Mouse (Mus musculus) gastrocnemius, adult 2 months (tissue): ENCODE results near the gene Dnaaf5. TPM values are rescaled to one million over a fixed set of nuclear protein-coding genes. Genes with fewer than 3 reads are reported as not detected.
A peak's percentile ranks its signal among the peaks of the same experiment; 100 is the strongest.

Source experiments
- DNase-seq: peaks from one replicate; pipeline ENCODE4 v3.0.0; 2022
- H3K27ac ChIP-seq: fragments of 200-600 bp; 2 replicates; pipeline ENCODE4 v1.8.1; 2022; ENCODE audit warnings: mild to moderate bottlenecking
- H3K4me3 ChIP-seq: fragments of 200-600 bp; 2 replicates; pipeline ENCODE4 v1.8.1; 2022; ENCODE audit warnings: mild to moderate bottlenecking, moderate library complexity
- CTCF ChIP-seq: fragments of 200-600 bp; IDR thresholded peaks from 2 replicates; pipeline ENCODE4 v1.8.1; 2022; ENCODE audit warnings: antibody characterized with exemption, mild to moderate bottlenecking, moderate library complexity
- intact Hi-C: fragments of 180-260 bp; cut with DNase I; formaldehyde crosslinking; loops from one replicate; pipeline ENCODE4 v1.15.1; 2025
- total RNA-seq, 2 experiments: library from RNA; stranded (reverse); gene quantifications; 2 replicates each; pipeline ENCODE4 v1.2.3; 2021

The Dnaaf5 gene
- total RNA-seq, 2 experiments from 2014 or later, result 14.1 to 16.7 TPM

DNA sequence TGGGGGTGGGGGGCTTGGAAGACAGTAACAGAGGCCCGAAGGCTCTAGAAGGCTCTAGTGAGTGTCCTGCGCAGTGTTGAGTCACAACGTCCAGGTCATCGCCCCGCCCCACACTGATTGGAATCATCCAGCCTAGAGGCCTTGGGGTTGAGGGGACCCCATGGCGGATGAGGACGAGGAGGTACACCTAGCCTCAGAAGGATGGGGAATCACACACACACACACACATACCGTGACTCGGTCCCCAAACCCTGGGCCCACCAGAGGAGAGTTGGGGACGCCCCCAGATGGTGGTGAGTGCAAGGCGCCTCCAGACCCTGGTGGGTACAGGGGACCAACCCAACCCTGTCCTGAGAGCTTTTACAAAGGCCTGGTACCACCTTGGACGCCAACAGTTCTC, 20.9 kb upstream of the Dnaaf5 start:
- DNase-seq, result no peak
- H3K27ac ChIP-seq, result peak overlapping the region; percentile 28; the same call in 1 of the 2 replicates
- intact Hi-C loops, result no loop called here
- peak overlapping the region; percentile 67 for H3K4me3 ChIP-seq
- TF ChIP-seq CTCF, result no peak

DNA sequence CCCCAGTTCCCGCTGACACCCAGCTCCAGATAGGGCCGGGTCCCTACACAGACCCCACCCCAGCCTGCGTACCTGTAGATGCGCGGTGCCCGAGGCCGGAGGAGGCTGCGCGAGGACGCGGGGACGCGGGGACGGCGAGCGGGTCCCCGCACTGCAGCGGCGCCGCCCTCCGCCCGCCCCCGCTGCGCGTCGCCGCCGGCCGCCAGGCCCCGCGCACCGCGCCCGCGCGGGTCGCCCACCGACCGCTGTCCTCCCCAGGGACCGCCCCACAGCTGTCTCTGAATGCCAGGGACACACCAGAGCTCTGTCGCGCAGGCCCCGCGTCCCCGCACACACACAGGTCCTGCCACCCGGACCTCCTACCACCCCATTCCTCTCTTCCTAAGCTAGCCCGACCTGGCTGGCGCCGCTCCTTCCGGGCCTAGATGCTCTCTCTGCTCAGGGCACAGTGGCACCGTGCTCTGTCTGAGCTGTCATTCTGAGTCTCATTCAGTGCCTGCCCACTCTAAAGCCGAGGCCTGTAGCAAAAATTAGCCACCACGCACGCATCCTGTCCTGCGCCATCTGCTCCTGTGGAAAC, 20.4 kb upstream of the Dnaaf5 start:
- peak overlapping the region; percentile 28; the same call in 1 of the 2 replicates for H3K27ac ChIP-seq
- H3K4me3 ChIP-seq, result peak overlapping the region; percentile 67
- DNase-seq, result peak; percentile 38
- intact Hi-C loops, result no loop called here
- no peak for TF ChIP-seq CTCF

DNA sequence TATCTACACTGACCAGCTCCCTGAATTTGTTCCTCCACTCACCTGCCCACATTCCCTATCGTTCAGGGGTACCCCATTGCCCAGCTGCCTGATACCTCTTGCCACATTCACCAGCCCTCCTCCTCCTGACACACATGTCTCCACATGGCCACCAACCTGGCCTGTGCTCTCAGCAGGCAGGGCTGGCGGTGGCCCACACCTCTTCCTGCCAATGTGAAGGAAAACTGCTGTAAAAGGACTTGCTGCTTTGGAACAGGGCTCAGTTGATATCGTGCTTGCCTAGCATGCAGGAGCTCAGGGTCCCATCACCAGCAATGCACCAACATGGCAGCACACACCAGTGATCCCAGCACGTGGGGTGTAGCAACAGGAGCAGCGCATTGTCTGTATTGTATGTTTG, 19.7 kb upstream of the Dnaaf5 start:
- DNase-seq, result no peak
- TF ChIP-seq CTCF, result no peak
- intact Hi-C loops, result no loop called here
- Histone ChIP-seq H3K27ac (no peak overlapping the region), H3K4me3 (no peak overlapping the region)

DNA sequence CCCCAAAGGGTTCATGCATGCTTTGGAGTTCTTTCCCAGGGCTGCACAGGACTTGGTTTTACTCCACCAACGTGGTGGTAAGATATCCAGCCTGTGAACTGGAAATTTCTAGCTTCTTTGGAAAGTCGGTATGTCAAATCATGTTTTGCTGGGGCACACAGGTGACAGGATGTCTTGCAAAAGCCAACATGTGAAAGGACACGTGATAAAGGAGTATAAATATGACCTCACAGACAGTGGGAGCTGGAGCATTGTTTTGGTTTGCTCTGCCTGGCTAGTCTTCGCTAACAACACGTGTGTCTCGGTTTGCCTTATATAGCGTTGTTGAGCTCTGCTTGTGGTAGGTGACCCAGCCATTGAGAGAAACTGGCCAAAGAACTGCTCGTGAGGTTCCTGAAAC, 15.5 kb upstream of the Dnaaf5 start:
- TF ChIP-seq CTCF, result no peak
- no peak for DNase-seq
- H3K27ac ChIP-seq, result no peak overlapping the region
- H3K4me3 ChIP-seq, result no peak overlapping the region
- intact Hi-C loops, result no loop called here

DNA sequence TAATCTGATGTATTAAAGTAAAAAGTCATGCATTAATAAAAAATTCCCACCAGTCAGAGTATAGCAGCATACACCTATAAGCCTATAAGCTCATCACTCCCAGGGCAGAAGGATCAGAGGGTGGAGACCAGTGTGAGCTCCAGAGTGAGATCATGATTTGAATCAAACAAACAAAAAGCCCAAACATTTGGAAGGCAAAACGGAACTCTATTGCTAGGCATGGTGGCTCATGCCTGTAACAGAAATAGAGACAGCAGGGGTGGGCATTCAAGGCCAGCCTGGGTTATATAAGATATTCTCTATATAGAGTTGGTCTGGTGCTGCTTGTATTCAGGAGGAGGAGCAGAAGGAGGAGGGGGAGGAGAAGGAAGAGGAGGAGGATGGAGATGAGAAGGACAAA, 13.7 kb upstream of the Dnaaf5 start:
- DNase-seq, result no peak
- intact Hi-C loops, result no loop called here
- Histone ChIP-seq H3K27ac (no peak overlapping the region), H3K4me3 (no peak overlapping the region)
- no peak for TF ChIP-seq CTCF

DNA sequence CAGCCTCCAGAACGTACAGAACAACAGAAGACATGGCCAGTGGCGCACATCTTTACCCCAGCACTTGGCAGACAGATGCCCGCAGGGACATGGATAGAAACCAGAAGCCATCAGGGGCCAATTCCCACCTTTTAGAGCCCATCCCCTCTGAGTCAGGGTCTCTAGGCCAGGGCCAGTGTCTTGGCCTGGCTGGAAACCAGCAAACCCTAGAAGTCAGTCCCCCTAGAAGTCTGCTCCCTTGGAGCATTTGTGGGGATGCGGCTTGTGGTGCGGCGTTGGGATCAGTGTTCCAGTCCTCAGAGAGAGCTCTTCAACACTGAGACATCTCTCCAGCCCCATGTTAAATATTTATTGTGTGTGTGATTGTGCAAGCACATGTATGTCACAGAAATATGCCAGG, 12.8 kb upstream of the Dnaaf5 start:
- intact Hi-C loops, result no loop called here
- no peak for DNase-seq
- no peak overlapping the region for H3K4me3 ChIP-seq
- H3K27ac ChIP-seq, result no peak overlapping the region
- TF ChIP-seq CTCF, result no peak

DNA sequence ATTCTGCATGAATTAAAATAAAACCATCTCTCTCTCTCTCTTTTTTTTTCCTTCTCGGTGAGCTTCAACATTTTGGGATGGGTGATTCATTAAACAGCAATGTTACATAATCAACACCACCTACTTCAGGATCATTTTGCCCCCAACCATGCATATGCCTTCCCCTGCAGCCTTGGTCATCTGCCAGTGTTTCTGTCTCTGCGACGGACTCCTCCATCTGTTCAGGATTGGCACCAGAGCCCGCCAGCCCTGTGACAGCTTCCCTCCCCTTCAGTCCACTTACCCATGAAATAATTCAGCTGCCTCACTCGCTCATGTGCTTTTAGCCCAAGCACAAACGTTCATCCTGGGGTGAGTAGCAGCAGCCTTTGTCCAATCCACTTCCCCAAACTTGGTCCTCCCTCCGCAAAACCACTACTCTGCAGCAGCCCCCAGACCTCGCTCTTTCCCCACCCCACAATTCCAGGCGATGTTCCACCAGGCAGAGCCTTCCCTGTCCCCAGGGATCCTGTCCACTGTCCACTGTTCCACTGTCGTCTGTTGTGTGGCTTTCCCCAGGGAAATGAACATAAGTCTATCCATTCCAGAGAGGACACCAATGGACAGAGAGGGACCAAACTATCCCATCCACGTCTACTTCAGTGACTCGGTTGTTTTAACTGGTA, 11.6 kb upstream of the Dnaaf5 start:
- no peak for TF ChIP-seq CTCF
- no peak overlapping the region for H3K27ac ChIP-seq
- intact Hi-C loops, result no loop called here
- H3K4me3 ChIP-seq, result no peak overlapping the region
- no peak for DNase-seq

DNA sequence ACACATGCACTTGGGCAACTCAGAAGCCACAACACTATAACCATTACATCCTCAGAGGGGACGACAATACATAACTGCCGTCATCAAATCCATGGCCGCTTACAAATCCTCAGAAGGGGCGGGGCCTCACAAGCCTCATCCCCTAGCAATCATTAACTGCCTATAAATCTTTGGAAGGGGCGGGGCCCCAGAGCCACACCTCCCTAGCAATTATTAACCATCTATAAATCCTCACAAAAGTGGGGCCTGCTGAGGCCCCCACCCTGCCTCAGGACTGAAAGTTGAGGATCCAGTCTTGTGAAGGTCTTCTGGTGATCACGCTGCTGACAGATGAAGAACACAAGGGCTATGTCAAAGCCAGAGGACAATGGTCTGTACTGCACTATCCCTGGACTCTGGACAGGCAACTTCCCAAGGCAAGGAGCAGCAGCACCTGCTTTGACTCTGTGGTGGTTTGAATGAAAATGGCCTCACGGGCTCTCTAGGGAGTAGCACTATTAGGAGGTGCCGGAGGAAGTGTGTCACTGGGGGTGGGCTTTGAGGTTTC, 11.0 kb upstream of the Dnaaf5 start:
- intact Hi-C loops, result no loop called here
- TF ChIP-seq CTCF, result no peak
- DNase-seq, result no peak
- no peak overlapping the region for H3K27ac ChIP-seq
- H3K4me3 ChIP-seq, result no peak overlapping the region

DNA sequence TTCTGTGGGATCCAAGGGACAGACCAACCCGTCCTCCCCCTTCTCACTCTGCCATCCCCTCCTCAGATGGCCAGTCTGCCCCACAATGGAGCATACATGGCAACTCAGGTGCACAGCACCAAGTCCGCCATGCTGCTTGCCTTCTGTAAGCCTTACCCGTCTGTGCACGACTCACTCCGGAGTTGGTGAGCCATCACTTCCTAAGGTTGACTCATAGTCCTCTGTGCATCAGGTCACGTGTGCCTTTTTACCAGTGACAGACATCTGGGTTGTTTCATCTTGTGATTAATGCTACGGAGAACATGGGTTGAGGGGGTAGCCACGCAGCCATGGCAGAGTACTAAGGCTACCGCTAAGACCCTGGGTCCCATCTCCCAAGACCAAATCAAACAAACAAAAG, 9.4 kb upstream of the Dnaaf5 start:
- no peak for DNase-seq
- intact Hi-C loops, result no loop called here
- no peak for TF ChIP-seq CTCF
- Histone ChIP-seq H3K4me3 (no peak overlapping the region), H3K27ac (no peak overlapping the region)

DNA sequence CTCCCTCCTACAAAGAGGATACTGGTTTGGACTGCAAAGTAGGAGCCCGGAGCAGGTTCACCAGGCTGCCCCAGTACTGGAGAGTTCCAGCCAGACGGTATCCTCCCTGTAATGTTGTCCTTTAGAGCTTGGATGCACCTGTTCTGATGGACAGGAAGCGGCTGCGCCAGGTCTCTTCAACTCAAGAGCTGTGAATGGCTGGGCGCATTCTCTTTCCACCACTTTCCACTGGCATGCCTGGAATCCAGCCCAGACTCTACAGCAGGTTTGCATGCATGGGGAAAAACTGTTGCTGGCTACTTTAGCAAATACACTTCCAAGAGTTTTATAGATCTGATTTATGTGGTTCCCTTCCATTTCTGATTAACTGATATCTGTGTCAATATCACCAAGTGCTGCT, 8.7 kb upstream of the Dnaaf5 start:
- intact Hi-C loops, result no loop called here
- no peak for DNase-seq
- Histone ChIP-seq H3K27ac (no peak overlapping the region), H3K4me3 (no peak overlapping the region)
- TF ChIP-seq CTCF, result no peak

DNA sequence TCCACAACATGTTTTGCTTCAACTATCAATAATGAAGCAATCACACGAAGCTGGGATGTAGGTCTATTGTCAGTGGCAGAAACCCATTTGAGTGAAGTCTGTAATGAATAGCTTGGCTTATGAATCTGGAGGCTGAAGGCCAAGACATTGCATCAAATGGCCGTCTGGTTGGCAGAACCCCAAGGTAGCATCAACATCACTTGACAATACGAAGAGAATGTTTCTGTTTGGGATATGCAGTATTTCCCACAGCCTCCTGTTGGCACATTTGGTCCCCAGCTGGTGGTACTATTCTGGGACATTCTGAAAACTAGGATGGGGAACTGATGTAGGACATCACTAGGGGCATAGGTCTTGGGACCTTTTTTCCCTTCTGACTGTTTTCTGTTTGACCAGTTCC, 6.1 kb upstream of the Dnaaf5 start:
- TF ChIP-seq CTCF, result no peak
- intact Hi-C loops, result no loop called here
- no peak for DNase-seq
- Histone ChIP-seq H3K4me3 (no peak overlapping the region), H3K27ac (no peak overlapping the region)

DNA sequence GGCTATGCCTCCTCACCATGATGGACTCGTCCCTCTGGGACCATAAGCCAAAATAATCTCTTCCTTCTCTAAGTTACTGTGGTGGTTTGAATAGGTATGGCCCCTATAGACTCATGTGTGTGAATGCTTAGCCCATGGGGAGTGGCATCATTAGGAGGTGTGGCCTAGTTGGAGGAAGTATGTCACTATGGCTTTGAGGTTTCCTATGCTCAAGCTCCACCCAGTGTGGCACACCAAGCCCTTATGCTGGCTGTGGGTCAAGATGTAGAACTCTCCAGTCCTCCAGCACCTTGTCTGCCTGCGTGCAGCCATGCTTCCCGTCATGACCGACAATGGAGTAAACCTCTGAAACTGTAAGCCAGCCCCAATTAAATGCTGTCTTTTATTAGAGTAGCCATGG, 4.3 kb upstream of the Dnaaf5 start:
- no peak for DNase-seq
- H3K27ac ChIP-seq, result no peak overlapping the region
- intact Hi-C loops, result no loop called here
- no peak for TF ChIP-seq CTCF
- H3K4me3 ChIP-seq, result no peak overlapping the region

DNA sequence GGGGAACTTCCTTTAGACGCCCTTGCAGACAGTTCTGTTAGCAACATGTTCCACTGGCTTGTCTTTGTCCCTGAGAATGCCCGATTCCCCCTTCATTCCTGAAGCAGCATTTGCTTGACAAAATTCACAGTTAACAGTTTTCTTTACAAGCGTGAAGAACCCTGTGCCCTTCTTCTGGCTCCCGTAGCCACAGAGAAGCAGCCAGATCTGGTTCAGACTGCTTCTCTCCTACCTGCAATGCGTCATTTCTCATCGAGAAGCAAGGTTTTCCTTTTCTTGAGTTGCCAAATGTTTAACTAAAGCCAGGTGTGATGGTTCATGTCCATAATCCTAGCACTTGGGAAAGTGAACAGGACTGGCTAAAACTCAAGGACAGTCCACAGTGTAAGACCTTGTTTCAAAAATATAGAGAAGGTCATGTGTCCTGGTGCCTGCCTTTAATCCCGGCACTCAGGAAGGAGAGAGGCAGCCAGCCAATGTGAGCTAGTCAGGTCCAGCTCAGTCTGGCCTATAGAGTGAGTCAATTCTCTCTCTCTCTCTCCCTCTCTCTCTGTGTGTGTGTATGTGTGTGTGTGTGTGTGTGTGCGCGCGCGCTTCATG, 3.4 kb upstream of the Dnaaf5 start:
- TF ChIP-seq CTCF, result no peak
- no peak for DNase-seq
- intact Hi-C loops, result no loop called here
- Histone ChIP-seq H3K4me3 (no peak overlapping the region), H3K27ac (no peak overlapping the region)
